Mouse (Mus musculus) c-Kit-positive CD71-positive TER-119-positive erythroid progenitor cells, embryonic 14.5 days (primary cell): ENCODE data around the gene Cdkal1.

Experiments
- DNase-seq: peaks from one replicate; pipeline ENCODE4 v3.0.0-alpha.2; 2013; ENCODE audit warnings: low spot score

Gene Cdkal1

DNA sequence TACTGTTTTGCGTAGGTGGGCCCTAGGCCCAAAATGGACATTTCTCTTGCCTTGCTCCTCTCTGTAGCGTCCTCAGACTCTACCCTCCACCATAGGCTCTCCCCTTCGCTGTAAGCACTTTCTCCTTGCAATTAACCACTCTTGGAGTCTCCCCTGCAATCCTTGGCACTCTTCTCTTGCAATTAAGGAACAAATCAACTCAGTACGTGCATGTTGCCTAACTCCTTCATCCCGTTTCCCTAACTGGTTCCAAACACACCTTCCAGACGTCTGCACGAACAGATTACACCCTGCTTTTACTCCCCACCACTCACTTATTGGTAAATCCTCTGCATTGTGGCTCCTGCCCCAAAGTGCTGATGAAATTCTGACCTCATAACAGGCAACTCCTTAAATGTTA, 358.2 kb downstream of the Cdkal1 start:
- DNase-seq = no peak

DNA sequence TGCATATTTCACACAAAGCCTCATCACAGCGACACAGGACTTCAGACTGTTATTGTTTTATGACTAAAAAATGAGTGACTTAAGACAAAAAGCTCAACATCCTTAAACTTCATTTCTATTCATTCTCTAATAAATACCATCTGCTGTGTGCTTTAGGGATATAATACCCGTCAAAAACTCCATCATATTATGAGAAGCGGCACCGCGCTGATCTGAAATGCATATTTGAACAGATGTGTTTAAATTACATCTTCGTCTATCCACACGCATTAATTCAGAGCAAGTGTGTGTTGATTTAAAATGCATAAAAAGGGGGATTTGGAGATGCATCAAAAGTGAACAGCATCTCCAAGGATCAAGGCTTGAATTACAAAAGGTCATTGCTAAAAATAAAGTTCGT, 365.1 kb downstream of the Cdkal1 start:
- no peak for DNase-seq

DNA sequence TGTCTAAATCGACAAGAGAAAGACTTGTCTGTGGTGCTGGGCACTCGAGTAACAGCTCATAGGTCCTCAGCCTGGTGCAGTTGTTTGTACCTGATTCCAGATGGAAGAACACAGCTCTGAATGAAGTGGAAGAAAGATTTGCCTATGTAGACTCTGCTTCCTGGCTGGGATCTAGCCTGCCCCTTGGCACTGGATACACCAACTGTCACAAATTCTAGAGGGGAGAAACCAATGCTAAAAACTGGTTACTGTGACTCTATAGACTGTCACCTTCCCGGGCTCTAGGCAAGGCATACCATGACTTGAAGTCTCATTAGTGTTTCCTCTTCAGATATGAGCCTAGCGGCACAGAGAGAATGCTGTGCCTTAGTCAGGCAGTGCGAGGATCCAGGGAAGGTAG, 366.0 kb downstream of the Cdkal1 start:
- DNase-seq = no peak

DNA sequence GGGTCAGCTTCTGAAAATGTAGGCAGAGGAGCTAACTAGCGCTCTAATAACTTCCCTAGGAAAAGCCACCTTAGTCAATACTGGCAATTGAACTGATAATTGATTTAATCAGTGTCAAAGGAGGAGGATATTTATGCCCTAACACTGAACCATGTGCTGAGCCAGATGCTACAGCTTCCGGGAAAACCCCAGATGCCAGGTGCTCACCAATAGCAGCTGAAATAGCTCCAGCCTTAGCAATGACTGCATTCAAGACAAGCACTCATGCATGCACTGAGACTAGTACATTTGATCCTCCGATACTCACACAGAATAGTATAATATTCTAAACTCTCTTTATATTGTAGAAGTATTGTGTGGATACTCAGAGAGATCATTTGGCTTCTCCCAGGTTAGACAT, 368.8 kb downstream of the Cdkal1 start:
- no peak for DNase-seq

DNA sequence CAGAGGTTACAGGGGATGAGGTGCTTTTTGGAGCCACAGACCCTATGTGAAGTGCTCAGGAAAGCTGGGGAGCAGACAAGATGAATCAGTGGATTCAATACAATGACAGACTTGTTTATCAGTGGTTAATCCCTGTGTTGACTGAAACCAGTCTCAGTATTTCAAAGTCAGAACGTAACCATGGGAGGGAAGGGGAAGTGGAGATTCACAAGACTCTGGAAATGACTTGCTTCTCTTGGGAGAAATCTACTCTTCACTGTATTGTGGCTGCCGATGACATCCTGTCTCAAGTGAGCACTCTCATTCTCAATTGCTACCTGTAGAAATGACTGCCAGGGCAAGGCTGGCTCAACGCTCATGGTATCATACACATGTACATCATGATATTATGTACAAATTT, 371.5 kb downstream of the Cdkal1 start:
- DNase-seq = no peak

DNA sequence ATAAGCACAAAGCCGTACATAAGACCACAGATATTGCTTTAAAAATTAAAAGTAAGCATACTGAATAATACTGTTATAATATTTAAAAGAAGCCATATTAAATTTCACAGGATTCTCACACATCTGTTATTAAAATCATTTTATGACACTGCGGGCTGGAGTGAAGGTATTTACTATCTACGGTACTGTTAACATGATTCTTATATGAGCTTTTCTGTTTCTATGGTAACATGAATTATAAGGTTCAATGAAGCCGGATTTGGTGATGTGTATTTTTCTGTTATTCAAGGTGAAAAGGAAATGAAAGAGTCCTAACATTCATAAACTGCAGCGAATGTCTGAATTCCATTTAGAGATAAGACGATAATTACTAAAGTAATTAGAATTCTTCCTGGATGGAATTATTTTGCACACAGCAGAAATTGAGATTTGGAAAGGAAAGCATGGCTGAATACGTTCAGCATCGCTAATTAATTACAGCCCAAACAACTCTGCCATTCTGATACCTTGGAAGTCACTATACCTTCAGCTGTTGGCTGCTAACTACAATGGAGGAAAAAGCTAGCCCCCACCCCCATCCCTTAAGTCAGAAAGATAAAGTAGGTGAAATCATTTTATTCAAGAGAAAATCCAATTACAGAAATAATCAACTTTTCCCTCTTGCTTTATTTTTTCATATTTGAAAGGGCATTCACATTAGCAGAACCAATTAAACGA, 373.2 kb downstream of the Cdkal1 start:
- DNase-seq = no peak

DNA sequence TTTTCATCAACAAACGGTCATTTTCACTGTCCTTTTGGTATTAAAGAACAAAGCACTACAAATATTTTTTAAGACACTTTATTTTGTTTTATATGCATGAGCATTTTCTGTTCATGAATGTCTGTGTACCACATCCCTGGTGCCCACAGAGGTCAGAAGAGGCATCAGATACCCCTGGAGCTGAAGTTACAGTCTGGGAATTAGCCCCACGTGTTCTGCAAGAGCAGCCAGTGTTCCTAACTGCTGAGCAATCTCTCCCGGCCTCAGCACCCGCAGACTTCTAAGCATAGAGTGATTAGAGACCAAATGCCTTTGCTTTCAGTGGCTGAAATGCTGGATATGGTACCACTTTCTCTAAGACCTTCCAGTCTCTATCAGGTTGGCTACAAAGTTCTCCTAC, 379.1 kb downstream of the Cdkal1 start:
- no peak for DNase-seq

DNA sequence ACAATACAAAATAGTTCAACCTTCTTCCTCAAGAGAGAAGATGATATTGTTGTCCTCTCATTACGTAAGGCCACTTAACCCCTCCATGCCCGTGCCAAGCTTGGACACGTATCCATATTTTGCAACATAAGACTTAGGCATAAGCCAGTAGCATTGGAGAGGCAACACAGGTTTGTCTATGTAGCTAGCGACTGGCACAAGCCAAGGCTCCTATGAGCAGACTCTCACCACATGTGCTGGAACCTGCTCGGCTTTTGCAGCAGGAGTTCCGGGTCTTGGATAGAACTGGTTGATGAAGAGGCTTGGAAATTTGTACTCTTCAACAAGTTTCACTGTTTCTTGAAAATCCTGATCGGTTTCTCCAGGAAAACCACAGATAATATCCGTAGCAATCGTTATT, 381.2 kb downstream of the Cdkal1 start:
- no peak for DNase-seq

- no peak for DNase-seq
Measured at GRCm38 (mm10) chr13:29473779-29474178, 381.7 kb downstream of the Cdkal1 start.

DNA sequence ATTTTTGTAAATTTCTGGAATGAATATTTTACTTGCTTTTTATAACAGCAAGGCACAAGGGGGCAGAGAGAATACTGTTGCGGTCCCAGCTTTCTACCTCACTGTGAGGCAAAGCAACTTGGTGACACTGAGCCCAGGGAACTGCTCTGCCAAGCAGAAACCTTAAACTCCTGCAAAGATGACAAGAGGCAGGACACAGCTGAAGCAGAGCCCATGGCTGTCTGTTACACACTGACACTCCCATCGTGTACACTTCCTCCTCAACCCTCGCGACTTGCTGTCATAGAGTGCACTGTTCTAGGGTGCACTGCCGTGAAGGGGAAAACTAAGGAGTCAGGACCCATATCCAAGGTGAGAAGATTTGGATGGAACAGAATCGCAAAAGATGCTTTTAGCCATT, 393.2 kb downstream of the Cdkal1 start:
- no peak for DNase-seq

DNA sequence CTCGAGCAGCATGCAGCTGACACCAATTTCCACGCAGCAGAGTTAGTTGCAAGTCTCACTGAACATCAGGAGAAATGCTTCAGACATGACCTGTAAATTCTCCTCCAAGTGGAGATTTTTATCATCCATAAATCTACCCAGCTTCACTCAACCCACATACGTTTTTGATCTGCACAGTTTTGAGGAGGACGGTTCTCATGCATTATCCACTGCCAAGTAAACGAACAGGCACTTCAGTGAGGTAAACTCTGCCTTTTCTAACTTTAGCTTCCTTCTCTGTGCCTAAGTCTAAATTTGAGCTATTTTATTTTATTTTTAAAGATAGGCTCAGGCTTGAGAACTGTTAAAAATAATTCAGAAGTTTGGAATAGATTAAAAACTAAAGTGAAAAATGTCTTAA, 394.7 kb downstream of the Cdkal1 start:
- DNase-seq = no peak

DNA sequence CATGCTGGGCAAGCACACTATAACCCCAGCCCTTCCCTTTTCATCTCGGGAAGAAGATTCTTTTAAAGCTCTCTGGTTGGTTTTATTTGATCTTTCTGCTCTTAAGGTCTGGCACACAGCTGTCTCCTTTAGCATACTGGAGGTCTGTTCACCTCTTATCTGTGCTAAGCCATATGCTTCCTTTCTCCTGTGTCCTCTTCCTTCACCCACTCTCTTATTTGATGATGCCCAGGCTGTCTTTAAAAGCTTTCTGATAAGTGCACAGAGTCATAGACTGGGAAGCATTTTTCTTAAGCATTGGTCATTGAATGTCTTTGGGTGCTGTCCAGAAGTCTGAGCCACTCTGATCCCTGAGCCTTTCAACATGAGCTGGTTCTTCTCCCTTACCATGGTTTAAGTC, 397.1 kb downstream of the Cdkal1 start:
- peak; percentile 1 for DNase-seq

- no peak for DNase-seq
Measured at GRCm38 (mm10) chr13:29437067-29437466, 418.4 kb downstream of the Cdkal1 start.

DNA sequence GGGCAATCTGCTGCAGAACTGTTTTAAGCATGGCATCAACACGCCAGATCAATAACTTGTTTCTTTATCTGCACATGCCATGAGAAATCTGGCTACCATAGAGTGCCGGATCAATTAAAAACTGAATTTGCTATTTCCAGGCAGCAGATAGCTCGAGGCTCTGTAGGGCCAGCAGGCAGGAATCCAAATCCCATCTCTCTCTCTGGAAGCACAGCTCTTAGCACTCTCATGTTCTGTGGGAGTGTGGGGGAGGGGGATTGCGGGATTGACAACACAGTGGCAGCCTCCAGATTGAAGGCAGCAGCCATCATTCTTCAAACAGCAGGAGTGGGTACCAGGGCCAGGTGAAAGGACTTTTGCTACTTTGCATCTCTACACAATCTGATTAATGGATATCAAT, 420.7 kb downstream of the Cdkal1 start:
- DNase-seq = no peak

DNA sequence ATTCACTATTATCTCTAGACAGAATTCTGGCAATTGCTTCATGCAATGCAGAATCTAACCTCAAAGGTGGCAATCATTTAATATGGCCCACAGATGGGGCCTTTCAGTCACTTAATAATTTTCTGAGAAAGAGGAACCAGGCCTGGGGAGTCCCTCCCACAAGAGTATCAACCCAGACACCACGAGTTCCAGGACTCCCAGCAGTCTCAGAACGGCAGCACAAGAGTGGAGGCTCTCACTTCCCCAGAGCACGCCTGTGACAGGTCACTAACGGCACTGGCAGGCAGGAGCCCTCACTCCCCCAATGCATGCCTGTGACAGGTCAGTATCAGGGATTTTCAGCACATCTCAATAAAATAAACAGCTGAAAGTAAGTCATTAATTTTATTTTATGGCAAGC, 424.6 kb downstream of the Cdkal1 start:
- no peak for DNase-seq

- no peak for DNase-seq
Measured at GRCm38 (mm10) chr13:29429877-29430276, 425.6 kb downstream of the Cdkal1 start.

DNA sequence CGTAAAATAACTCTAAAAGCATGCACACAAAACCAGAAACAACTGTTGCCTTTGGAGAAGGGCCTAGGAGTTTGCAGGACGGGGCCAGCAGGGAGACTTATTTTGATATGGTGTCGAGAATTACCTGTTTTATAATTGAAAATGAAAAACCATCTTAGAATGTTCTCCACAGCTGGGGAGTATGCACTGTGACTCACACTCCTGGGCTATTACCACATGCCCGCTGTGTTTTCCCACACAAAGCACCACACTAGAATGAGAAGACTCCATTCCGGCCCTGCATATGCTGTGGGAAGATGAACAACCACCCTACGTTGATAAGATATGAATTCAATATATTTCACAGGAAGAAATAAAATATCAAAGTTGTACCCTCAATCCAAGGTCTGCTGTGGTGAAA, 426.3 kb downstream of the Cdkal1 start:
- DNase-seq = no peak

DNA sequence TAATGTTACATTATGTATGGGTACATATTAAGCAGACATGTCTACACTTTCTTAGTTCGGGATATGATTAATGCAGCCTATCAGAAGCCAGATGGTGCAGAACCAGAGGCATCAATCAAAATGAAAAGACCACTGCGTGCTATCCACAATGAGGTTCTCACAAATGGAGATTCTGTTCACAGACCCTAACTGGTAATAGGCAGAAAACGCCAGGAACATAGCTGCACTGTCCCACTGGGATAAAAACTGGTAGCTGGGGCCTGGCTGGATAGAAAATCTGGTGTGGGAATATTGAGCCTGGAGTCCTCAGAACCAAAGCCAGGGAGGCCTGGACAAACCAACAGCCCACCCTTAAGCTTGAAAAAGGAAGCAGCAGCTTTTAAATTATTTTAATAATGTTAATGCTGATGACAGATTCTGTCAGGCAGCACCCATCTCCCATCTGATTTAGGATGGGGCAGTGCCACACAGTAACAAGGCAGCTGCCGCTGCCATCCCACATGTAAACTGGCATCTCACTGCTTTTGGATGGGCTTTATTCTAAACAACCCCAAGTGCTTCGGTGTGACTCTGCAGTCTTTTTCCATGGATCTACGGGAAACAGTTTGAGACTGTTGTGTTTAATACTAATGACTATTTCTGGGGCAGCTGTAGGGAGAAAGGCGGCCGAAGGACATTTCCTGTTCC, 438.9 kb downstream of the Cdkal1 start:
- no peak for DNase-seq

DNA sequence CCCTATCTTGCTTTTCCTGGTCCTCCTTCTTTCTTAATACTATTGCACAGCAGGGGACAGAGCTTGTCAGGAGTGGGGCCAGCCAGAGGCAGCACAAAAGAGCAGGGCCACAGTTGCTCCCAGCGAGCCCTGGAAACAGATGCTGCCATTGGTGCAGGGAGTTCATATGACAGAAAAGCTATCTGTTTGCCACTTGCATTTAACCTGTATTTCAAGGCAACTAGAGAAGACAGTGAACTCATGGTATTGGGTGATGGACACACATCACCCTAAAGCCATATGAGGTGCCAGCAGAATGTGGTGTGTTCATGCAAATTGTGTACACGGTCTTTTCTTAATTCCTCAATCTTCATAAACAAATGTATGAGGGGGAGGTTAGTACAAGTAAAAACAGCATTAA, 439.5 kb downstream of the Cdkal1 start:
- no peak for DNase-seq

DNA sequence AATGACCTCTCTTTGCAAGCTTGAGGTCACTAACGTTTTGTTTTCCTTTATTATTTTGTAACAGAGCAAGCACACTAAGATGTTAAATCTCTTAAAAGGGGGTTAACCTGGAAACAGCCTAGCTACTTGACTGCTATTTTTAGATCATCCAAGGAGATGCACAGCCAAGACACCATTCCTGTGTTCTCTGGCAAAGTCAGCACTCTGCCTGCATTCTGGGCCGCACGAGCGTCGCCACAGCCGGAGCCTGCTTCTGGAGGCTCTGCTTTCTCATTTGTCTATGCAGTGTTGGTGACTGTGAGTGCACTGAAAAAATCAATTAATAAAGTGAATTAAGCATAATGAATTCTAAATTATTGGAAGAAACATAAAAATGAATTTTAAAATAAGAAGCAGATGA, 440.6 kb downstream of the Cdkal1 start:
- DNase-seq = no peak

- DNase-seq = no peak
Measured at GRCm38 (mm10) chr13:29414470-29414869, 441.0 kb downstream of the Cdkal1 start.

- DNase-seq = no peak
Measured at GRCm38 (mm10) chr13:29411176-29411575, 444.3 kb downstream of the Cdkal1 start.

DNA sequence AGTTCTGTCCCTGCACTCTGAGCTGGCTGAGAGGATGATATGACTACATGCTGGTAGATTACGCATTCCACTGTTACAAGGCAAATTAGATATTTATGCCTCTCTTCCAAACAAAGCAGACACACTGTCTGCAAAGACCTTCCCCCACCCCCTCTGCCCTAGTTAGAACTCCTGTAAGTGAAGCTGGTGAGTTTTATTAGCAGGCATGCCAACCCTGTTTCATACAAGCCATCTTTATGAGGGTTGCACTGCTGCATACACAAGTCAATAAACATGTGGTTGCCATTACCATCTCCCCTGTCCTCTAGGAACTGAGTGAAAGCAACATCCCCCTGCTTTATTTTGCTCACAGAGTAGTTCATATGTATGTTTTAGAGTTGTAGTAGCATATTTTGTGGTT, 447.9 kb downstream of the Cdkal1 start:
- DNase-seq = no peak

DNA sequence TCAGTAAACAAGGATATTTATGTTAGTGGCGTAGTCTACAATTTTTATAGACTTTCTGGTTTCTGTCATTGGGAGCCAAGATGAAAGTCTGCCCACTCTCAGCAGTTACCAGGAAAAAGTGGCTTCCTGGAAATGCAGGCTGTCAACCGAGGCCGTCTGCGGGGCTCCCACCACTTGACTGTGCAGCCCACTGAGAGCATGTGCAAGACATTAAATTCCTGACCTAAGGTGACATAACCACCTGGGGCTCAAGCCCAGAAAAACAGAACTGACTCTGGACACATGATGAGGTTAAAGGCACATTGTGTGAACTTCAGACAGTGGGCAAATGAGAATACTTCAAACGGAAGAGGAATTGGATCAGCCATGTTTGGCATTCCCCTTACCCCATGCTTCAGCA, 450.2 kb downstream of the Cdkal1 start:
- DNase-seq = no peak
